Mouse (Mus musculus) left cerebral cortex, postnatal 25 days (tissue): Measurements from ENCODE around the gene Trpm8. TPM values are rescaled to one million over a fixed set of nuclear protein-coding genes. Genes with fewer than 3 reads are reported as not detected.

Experiments
- DNase-seq, 2 experiments: peaks; one replicate each; pipeline ENCODE4 v3.0.0; 2022; ENCODE audit warnings: low spot score in 2 of 2, mixed read lengths in 1 of 2
- intact Hi-C: fragments of 180-260 bp; cut with DNase I; formaldehyde crosslinking; loops from one replicate; pipeline ENCODE4 v1.15.1; 2025
- total RNA-seq, 2 experiments: library from RNA; stranded (reverse); gene quantifications; 2 replicates each; pipeline ENCODE4 v1.2.3; 2021

Trpm8 gene
- total RNA-seq, 2 experiments from 2014 or later: 0.11 to 0.21 TPM

DNA sequence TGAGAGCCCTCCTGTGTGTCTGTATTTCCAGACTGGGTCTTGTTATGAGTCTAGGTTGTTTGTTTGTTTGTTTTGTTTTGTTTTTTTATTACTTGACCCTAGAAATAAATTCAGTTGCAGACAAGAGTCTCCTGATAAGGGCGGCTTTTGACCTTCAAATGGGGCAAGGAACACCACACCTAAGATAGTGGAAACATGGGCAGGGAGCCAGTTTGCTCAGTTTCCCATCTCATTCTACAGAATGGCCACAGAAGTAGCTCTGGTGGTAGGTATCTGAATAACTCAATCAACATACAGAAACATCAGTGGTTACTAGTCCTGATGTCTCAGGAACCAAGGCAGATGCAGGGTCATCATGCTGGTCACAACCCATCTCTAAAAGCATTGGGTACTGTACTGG lies 17.2 kb downstream of the Trpm8 start:
- intact Hi-C loops: no loop called here
- no peak for DNase-seq

DNA sequence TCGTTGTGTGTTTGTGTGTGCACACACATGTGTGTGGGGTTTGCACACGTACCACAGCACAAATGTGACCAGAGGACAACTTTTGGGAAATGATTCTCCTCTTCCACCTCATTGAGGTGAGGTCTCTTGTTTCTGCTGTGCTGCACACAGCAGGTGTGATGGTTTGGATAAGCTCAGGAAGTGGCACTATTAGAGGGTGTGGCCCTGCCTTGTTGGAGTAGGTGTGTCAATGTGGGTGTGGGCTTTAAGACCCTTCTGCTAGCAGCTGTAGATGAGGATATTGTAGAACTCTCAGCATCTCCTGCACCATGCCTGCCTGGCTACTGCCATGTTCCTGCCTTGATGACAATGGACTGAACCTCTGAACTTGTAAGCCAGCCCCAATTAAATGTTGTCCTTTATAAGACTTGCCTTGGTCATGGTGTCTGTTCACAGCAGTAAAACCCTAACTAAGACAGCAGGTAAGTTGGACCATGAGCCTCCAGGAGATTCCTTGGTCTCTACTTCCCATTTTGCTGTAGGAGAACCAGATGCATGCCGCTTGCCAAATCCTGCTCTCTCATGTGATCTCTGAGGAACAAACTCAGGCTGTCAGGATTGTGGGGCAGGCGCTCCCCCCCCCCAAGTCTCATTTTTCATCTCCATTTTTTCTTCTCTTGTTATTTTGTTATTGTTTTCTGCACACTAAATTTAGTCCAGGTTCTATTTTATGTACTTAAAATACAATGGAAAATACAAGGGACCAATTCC lies 18.9 kb downstream of the Trpm8 start:
- DNase-seq: no peak
- intact Hi-C loops: no loop called here

DNA sequence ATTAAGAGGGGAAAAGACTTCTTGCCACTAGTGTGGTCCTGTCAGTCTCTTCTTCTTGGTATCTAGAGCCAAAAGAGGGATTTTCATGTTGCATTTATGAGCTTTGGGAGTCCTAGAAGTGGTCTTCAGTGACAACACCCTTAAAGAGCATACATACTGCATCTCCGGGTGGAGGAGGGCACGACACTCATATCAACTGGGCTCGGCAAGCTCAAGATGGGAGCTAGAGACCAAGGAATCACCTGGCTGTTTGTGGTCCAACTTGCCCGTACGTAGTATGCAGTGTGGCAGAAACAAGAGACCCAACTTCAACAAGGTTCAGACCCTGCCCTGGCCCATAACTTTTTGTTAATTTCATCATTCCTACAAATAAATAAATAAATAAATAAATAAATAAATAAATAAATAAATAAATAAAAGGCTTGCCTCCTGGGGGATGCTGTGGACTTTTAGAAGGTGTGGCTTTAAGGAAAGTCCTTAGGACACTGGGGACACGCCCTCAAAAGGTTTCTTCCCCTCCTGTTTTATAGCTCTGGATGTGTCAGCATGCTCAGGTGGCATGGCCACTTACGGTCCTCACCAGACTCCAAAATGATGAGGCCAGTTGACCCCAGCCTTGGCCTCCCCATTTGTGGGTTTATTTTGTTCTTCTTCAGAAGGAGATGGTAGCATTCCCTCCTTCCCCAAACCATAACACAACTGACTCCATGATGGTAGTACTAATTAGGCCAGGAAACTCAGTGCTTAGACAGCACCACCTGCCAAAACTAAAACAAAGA lies 20.2 kb downstream of the Trpm8 start:
- no peak for DNase-seq
- intact Hi-C loops: no loop called here

DNA sequence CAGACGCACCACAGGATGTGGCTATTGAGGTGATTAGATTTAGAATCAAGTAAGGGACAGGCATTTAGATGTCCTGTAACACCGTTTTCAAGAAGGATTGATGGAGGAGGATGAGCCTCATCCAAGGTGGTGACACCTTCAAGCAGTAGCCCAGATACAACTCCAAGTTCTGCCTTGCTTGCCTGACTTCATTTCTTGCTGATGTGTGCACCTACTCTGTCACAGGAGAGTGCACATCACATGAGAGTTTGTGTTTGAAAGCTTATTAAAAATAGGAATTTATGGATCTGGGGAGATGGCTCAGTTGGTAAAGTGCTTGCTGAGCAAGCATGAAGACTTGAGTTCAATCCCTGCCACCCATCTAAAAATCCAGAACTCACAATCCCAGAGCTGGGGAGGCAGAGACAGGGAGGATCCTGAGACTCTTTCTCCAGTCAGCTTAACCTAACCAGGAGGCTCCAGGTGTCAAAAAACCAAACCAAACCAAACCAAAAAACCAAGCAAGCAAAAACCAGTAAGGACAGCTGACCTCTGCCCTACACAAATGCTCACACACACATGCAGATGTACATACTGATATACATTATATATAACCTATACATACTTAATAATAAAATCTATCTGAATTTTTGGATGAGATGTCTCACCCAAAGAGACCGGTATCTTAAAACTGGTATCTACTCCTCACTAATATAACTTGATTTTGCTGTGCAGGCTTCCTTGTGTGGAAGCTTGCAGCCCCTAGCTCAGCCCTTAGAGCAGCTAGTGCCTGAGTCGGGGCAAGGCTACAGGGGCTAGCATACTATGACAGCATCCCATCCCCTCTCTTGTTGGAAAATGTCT lies 21.4 kb downstream of the Trpm8 start:
- no peak for DNase-seq
- intact Hi-C loops: no loop called here

DNA sequence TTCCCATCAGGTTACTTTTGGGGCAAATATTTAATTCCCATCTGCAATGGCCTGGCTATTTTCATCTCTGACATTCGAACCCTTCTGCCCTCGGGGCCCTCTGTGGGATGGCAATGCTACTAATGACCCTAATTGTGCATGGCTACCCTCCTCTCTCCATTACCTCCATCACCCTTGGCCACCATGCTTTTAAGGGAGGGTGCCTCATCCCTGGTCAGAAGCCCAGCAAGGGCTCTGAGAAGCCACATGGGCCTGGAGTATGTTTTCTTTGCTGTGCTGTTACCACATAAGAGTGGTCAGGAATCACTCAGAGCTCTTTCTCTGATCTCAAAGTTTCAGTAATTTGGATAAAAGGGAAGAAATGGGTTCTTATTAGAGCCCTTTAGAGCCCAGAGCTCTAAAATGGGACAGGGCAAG lies 22.1 kb downstream of the Trpm8 start:
- no peak for DNase-seq
- intact Hi-C loops: no loop called here

DNA sequence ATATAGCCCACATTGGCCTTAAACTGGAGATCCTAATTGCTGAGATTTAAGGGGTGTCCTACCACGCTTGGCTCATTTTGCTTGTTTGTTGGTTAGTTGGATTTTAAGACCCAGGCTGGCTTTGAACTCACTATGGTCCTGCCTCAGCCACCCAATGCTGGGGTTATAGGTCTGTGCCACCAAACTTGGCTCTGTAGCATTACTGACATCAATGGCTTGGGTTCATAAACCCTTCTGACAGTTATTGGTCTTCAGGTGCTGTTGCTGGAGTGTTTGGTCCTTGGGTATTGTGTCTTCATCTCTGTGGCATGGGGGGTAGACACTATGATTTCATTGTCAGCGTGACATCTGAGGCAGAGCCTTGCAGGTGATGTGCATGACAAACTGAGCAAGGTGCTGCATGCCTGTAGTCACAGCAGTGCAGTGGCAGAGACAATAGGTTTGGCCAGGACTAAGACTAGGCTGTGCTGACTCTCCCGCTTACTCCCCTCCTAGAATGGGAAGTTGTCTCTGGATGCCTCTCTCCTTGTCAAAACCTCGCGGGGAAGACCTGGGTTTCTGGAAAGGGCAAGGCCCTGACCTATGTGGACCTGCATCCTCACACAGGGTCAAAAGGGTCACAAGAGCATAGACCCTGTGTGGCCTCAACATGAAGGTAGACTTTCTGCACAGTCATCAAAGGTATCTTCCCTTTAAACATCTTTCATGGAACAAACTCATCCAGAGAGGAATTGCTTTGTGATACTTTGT lies 23.0 kb downstream of the Trpm8 start:
- no peak for DNase-seq
- intact Hi-C loops: no loop called here

DNA sequence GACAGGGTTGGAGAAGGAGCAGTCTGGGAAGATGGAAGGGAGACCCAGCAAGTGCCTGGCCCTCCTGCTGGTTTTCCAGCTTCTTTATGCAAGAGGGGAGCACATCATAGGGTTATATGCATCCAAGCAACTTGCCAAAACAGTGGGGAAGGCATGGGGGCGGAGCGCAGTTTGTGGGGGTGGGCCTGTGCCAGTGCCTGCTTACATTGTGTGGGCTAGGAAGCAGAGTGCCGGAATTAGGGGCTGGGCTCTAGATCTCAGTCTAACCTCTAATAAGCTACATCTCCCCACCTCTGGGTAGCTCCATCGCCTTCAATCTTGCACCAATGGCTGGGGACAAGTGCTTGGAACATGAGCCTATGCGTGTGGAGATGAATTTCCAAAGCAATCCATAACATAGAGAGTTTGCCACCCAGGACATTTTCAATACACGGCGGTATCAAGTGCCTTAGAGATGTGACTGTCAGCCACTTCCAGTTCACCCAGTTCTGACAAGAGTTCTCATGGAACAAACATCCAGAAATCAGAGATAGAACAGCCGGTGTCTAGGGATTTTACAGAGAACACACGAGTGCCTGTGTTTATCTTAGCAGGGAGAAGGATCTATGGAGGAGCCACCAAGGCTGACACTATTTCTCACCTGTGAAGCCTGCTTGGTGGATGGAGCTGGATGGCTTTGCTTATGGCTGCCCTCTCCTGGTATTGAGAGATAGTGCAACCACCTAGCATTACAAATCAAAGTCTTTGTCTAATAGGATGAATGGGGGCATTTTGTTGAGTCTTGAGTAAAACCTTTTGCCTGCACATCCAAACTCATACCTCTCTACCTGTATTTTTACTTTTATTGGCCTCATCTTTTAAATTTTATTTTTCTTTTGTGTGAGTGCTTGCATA lies 23.9 kb downstream of the Trpm8 start:
- DNase-seq: no peak
- intact Hi-C loops: no loop called here

DNA sequence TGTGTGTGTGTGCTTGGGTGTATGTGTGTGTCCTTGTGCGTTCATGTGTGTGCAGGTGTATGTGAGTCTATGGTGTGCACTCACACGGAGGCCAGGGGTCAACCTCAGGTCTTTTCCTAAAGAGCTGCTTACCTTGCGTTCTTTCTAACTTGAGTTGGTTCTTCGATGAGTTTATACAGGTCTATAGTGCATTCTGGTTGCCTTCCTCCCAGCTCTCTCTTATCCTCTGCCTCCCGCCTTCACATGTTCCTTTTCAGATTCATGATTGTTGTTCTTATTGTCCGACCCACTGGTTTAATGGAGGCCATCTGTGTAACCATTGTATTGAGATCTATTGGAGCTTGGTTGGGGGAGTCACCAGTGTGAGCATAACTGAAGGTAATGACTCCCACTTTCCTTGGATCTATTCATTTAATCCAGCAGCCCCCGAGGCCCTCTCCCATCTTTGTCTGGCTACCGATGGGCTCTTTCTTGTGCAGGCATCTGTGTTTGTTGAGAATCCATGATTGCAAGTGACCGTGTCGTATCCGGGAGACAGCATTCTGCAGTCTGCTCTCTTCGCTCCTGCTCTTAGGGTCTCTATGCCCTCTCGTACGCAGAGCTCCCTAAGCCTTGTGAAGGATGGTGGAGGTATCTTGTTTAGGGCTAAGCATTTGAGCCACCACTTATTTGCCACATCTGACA lies 24.7 kb downstream of the Trpm8 start:
- DNase-seq: no peak
- intact Hi-C loops: no loop called here

DNA sequence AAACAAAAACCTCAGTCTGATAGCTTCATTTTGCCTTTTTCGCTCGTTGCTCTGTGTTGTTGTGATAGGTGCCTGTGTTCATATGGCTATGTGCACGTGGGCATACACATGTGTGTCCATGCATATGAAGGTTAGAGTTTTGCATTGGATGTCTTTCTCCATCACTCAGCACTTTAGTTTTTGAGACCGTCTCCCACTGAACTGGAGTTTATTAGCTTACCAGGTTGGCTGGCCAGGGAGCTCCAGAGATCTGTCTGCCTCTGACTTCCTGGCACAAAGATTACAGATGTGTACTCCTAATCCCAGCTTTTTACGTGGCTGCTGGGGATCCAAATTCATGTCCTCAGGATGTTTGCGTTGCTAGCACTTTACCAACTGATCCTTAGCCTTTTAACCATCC lies 26.3 kb downstream of the Trpm8 start:
- intact Hi-C loops: no loop called here
- no peak for DNase-seq

DNA sequence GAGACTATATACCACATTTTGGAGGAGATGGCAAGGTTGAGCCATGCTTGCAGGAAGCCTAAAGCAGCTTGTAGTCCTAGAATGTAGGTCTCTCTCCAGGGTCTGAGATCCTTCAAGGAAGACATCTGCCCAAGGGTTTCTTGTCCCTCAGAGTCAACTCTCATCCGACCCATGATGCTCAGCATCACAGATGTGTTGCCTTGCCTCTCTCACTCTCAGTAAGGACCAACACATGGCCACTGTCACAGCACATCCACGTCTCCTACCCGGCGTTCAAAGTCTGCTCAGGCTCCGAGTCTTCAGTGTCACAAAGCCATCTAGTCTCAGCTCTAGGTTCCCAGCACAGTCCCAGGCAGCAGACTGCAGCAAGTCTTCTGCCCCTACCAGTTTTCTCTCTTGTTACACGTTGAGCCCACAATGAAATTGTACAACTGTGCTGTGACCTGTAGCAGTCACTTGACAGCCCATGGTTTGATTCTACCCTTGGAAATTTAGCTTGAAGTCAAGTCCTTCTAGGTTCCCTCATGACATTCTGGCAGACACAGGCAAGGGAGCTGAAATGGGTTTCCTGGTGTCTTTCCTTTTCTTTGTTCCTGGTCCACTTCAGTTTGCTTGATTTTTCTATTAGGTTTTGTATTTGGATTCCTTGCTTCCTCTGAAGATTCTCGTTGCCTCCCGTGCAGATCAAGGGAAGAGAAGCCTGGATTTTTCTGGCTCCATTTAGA lies 27.0 kb downstream of the Trpm8 start:
- no peak for DNase-seq
- intact Hi-C loops: no loop called here

DNA sequence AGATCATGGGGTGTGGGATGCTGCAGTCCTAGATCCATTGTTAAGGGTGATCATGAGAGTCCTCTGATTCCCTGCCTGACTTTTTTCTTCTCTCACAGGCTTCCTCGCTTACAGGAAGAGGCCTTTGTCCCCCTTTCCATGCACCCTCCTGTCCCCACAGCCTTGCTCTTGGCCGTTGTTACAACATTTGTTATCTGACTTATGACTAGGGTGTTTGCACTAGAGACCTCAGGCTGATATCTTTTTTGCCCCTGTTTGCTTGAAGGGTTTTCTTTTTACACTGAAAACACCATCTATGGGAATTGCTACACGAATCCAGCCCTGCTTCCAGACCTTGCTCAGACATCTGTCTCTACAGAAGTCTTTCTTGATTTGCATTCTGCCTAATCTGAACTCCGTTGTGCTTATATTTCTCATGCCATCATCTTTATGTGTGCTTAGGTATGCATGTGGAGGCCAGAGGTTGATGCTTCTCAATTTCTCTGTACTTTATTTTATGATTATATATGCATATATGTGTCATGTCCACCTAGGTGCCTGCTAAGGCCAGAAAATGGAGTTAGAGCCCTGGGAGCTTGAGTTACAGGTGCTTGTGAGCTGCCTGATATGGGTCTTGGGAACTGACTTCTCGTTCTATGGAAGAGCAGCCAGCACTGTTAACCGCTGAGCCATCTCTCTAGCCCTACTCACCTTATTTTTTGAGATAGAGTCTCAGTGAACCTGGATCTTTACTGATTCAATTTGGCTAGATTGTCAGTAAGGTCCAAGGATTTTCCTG lies 27.7 kb downstream of the Trpm8 start:
- DNase-seq: no peak
- intact Hi-C loops: no loop called here

DNA sequence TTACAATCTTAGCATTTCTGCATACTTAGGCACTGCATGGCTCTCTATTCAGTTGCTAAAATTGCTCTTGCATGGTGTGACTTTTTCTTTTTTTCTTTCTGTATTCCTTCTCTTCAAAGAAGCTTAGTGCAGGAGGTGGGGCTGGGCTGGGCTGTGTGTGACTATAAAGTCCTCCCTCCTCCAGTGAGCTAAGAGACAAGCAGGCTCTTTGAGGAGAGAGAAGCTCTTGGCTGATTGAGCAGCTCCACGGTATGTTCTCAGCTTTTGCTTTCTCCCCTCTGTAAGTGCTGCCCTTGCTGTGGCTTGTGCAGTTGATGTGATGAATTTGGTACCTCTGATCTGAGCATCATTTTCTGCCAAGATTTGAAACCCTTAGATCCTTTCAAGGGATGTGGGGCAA lies 29.1 kb downstream of the Trpm8 start:
- intact Hi-C loops: no loop called here
- DNase-seq: no peak

DNA sequence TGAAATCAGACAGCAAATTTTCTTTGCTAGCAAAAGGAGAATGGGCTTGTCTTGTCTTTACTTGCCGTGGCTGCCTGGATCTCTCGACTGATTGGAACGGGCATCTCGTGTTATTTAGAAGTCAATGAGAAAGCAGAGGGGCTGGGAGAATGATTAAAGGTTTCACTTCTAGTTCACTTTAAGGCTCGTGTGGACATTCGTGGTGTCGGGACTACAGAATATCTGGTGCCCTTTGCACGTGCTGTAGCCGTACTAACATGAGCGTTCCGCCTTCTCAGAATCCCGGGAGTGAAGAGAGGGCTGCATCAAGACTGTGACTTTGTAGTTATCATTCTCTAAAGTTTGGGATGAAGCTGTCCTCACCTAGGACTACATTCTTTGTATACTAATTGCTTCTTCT lies 29.7 kb downstream of the Trpm8 start:
- no peak for DNase-seq
- intact Hi-C loops: no loop called here

DNA sequence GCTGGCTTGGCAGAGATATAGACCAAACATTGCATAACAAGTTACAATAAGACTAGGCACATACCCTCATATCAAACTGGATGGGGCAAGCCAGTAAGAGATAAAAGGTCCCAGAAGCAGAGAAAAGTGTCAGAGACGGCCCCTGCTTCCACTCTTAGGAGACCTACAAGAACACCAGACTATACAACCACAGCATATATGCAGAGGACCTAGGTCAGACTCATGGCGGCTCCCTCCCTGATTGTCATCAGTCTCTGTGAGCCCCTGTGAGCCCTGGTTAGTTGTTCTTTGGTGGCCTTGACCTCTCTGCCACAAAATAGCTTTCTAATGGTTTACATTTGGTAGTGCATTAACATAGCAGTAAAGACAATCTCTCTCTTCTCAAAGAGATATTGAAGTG lies 31.6 kb downstream of the Trpm8 start:
- intact Hi-C loops: no loop called here
- no peak for DNase-seq

DNA sequence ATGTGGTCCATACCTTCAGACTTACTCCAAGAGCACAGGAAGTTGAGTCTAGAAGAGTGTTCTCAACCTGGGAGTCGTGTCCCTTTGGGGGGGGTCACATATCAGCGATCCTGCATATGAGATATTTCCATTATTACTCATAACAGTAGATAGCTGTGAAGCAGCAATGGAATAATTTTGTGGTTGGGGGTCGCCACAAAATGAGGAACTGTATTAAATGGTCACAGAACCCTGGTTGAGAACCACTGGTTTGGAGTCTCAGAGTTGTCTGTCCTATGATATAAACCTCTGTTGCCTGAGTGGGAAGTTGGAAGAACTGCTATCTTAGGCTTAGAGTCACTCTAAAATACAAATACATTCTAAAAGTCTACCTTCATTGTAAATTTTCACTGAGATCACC lies 32.4 kb downstream of the Trpm8 start:
- DNase-seq: no peak
- intact Hi-C loops: loop anchor here (10.0 kb wide), 1 partner anchor 305 kb away; the partner anchor contains the start of gene Usp40

DNA sequence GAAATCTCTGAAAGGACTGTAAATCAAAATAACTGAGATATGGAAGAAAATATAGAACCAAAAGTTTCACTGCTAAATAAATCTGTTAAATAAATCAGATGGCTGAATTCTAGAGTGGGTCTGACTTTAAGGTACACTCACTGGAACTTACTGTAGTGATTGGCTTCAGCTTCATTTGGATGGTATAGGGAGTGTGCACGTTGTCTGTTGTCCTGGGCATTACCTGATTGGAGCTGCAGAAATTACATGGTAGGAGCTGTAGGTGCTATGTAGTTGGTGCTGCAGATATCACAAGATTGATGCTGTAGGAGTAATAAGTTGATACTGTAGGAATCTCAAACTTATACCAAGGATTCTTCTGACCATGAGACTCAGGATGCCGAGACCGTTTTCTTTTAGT lies 32.9 kb downstream of the Trpm8 start:
- intact Hi-C loops: loop anchor here (10.0 kb wide), 1 partner anchor 306 kb away; the partner anchor contains the start of gene Usp40
- no peak for DNase-seq

DNA sequence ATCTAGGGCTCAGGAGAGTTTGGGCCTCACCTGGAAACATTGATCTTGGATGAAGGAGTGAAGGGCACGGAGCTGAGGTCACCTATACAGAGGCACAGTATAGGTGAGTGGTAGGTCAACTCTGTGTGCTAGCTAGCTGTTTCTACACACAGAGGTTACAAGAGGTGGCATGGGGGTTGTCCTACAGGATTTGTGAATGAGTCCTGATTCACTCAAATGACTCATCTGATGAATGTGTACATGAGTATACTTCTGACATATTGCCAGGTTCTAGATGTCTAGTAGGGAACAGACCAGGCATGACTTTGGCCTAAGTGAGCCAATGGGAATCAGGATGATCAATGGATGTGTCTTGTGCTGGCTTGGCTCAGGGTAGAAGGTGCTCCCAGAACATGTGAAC lies 39.8 kb downstream of the Trpm8 start:
- no peak for DNase-seq
- intact Hi-C loops: loop anchor here (10.0 kb wide), 1 partner anchor 312 kb away; the partner anchor contains the start of gene Usp40
